Mouse (Mus musculus) bone marrow macrophage, adult 2 months (primary cell): ENCODE data around the gene Smad9. TPM values are rescaled to one million over a fixed set of nuclear protein-coding genes. Genes with fewer than 3 reads are reported as not detected.

Experiments used
- H3K27ac ChIP-seq: 2 replicates; pipeline ENCODE4 v1.5.1; 2012; ENCODE audit warnings: low read depth, low read length; ENCODE audit not compliant: insufficient read depth
- H3K4me1 ChIP-seq: 2 replicates; pipeline ENCODE4 v1.6.1; 2012; ENCODE audit warnings: low read length; ENCODE audit not compliant: control insufficient read depth, insufficient read depth
- H3K4me3 ChIP-seq: 2 replicates; pipeline ENCODE4 v1.5.1; 2012; ENCODE audit warnings: mild to moderate bottlenecking, low read length, moderate library complexity; ENCODE audit not compliant: insufficient read depth
- CTCF ChIP-seq: IDR thresholded peaks from 2 replicates; pipeline ENCODE4 v1.5.1; 2012; ENCODE audit warnings: low read depth, mild to moderate bottlenecking, low read length, moderate library complexity
- POLR2A ChIP-seq: IDR thresholded peaks from 2 replicates; pipeline ENCODE4 v1.6.1; 2012; ENCODE audit warnings: mild to moderate bottlenecking, low read depth, low read length, borderline replicate concordance
- polyA plus RNA-seq: library from polyadenylated mRNA; stranded (reverse); fragments of >200 nt; gene quantifications from 2 replicates; pipeline ENCODE4 v1.2.4, GENCODE M21; 2012; ENCODE audit not compliant: missing spikeins, insufficient read depth, insufficient read length

Smad9 gene
- polyA plus RNA-seq: not detected in 2 replicates

DNA sequence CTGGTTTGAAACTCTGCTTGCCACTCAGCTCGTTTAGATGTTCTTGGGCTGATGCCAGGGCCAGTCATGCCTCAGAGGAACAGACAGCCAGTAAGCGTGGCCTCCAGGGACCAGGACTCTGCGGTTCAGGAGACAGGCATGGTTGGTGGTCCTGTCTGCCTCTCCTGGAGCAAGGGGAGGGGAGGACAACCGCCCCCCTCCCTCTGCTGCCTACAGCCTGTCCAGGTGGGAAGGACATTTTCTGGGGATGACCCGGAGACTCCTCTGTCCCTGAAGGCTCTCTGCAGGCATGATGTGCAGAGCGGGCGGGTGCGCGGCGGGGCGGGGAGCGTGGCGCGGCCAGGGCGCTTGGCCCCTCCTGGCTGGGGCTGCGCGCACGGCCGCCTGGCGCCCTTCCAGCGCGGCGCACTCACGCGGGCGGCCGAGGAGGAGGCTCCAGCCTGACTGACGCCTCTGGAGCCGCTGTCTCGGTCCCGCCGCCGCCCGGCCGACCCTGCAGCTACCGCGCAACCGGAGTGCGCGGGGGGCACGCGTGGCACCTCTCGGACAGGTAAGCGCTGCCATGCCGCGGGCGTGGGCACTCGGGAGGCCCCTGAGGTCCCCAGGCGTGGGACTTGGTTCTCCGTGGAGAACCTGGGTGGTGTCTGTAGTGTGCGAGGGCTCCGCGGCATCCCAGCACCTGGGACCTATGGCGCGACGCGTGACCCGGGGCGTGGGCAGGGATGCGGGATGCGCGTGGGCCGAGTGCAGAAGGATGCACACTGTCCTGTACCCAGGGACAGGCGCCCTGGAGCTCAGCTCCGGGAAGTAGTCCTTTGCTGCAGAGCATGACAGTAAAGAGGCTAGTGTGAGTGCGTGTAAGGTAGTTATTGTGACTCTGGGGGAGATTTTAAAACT lies at the start of gene Smad9:
TSS of gene Smad9 (plus strand) at position 438 of the 897 bp plus-strand sequence.
- peak within 1 kb of the TSS; percentile 67 for H3K4me3 ChIP-seq
- no peaks in the 10 kb centered on the region for H3K4me1 ChIP-seq
- TF ChIP-seq CTCF: no peak
- no peak for TF ChIP-seq POLR2A
- no peak within 1 kb of the TSS for H3K27ac ChIP-seq

- no peak overlapping the region for H3K4me3 ChIP-seq
- H3K4me1 ChIP-seq: no peaks in the 10 kb centered on the region
- no peak for TF ChIP-seq CTCF
- TF ChIP-seq POLR2A: no peak
- peak overlapping the region; percentile 43; the same call in 1 of the 2 replicates for H3K27ac ChIP-seq
Measured at GRCm38 (mm10) chr3:54708972-54709371, 46.4 kb upstream of the Smad9 start.

DNA sequence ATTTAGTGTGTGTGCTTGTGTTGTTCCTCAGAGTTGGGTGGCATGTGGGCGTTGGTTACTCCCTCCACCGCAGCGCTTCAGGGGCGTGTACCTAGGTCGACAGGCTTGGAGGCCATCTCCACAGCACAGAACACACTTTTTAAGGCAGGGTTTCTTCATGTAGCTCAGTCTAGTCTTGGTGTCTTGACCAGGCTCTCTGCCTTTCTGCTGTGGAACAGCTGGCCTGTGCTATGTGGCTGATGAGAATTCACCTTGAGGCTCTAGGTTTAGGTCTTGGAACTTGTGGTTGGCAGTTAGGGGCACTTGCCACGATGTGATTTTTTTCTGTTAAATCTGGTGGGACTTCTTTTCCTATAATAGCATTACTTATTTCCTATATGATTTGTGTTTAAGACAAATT lies 41.1 kb upstream of the Smad9 start, which contains the start of gene Gm21958:
TSS of gene Gm21958 (minus strand) at position 101 of the 400 bp plus-strand sequence.
- no peak within 1 kb of the TSS for H3K4me3 ChIP-seq
- H3K27ac ChIP-seq: no peak within 1 kb of the TSS
- TF ChIP-seq POLR2A: no peak
- no peak for TF ChIP-seq CTCF
- H3K4me1 ChIP-seq: peaks cover 4% of the 10 kb centered on the region

DNA sequence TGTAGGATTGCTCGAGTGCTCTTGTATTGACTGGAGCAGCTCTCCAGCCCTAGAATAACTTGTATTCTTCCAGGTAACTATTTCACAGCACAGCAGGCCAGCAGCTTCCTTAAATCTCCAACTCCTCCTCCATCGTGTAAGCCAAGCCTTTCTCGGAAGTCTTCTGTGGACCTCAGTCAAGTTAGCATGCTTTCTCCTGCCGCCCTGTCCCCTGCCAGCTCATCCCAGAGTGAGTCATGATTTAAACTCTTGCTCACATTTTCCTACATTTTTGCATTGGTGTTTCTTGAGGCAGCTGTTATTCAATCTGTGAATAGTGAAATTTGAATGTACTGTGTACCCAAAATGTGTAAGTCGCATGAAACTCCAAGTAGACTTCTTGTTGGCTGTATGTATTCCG lies 39.9 kb upstream of the Smad9 start:
- Histone ChIP-seq H3K4me1 (peaks cover 5% of the 10 kb centered on the region), H3K27ac (no peak overlapping the region), H3K4me3 (no peak overlapping the region)
- TF ChIP-seq CTCF (no peak), POLR2A (no peak)

- TF ChIP-seq CTCF: no peak
- no peak for TF ChIP-seq POLR2A
- Histone ChIP-seq H3K4me3 (no peak overlapping the region), H3K4me1 (peaks cover 5% of the 10 kb centered on the region), H3K27ac (no peak overlapping the region)
Measured at GRCm38 (mm10) chr3:54717348-54717747, 38.0 kb upstream of the Smad9 start.

DNA sequence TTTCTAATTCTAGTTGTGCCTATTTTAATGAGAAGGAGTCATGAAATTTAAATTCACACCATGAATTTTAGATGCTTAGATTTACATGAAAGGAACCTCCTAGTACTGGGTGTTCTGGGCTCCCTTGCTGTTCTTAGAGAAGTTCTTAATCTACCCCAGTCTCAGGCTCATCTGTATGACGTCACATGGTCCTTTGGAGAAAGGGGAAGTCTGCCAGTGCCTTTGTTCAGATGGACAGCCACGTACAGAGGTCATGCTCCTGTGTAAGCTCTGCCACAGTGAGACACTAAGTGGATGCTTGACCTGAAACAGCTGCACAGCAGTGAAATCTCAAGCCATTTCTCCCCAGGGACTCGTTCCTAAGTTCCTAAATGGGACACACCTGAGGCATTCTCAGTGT lies 36.4 kb upstream of the Smad9 start:
- Histone ChIP-seq H3K4me1 (peaks cover 13% of the 10 kb centered on the region), H3K4me3 (no peak overlapping the region), H3K27ac (no peak overlapping the region)
- no peak for TF ChIP-seq POLR2A
- no peak for TF ChIP-seq CTCF

GRCm38 (mm10) chr3:54723741-54724500 lies 31.5 kb upstream of the Smad9 start:
- H3K4me1 ChIP-seq: peaks cover 15% of the 10 kb centered on the region
- no peak overlapping the region for H3K4me3 ChIP-seq
- H3K27ac ChIP-seq: peak overlapping the region; percentile 48
- TF ChIP-seq CTCF (no peak), POLR2A (no peak)

DNA sequence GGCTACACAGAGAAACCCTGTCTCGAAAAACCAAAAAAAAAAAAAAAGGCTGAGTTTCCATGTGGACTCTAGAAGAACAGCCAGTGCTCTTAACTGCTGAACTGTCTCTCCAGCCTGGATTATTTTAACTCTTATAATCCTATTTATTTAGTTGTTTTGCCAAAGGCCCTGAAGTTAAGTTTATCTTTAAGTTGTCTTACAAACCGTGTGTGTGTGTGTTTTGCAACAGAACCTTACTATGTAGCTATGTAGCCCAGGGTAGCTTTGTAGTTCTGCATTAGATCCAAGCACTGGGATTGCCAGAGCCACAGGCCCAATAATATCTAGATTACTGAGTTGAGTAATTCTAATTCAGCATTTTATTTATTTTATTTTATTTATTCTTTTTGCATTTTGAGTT lies 30.0 kb upstream of the Smad9 start:
- Histone ChIP-seq H3K27ac (no peak overlapping the region), H3K4me3 (no peak overlapping the region), H3K4me1 (peaks cover 16% of the 10 kb centered on the region)
- no peak for TF ChIP-seq POLR2A
- TF ChIP-seq CTCF: no peak

DNA sequence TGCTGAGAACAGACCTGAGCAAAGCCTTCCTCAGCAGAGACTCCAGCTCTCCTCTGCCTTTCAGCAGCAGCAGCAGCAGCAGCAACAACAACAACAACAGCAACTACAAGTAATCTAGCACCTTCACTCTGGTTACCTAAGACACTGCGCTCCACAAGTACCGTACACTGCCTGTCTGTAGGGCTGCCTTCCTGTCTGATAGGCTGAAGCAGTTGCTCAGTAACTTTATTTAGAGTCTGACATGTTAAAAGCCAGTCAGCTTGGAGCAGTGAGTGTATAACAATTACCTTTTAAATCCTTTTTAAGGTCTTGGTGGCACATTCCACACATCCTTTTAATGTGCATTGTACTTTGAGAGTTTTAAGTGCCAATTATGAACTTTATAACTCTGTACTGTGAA lies 27.8 kb upstream of the Smad9 start:
- TF ChIP-seq CTCF: no peak
- no peak for TF ChIP-seq POLR2A
- Histone ChIP-seq H3K27ac (no peak overlapping the region), H3K4me3 (no peak overlapping the region), H3K4me1 (peaks cover 16% of the 10 kb centered on the region)

DNA sequence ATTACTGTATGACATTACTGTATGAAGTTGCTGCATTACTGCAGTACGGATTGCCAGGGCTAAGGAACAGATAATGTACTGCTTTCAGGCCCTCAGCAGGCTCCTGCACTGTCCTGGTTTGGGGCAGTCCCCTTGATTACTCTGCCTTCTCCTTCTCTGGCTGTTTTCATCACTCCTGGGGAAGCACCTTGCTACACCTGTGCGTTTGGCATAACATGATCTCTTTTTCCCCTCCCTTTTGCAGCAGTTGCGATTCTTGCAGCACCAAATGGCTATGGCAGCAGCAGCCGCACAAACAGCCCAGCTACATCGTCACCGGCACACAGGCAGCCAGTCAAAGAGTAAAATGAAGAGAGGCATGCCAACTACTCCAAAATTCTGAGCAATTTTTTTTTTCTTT lies 27.3 kb upstream of the Smad9 start:
- peaks cover 13% of the 10 kb centered on the region for H3K4me1 ChIP-seq
- no peak for TF ChIP-seq CTCF
- no peak for TF ChIP-seq POLR2A
- no peak overlapping the region for H3K4me3 ChIP-seq
- no peak overlapping the region for H3K27ac ChIP-seq
